Mouse (Mus musculus): ENCODE measurements around the gene Adam11.

Adam11 gene

DNA sequence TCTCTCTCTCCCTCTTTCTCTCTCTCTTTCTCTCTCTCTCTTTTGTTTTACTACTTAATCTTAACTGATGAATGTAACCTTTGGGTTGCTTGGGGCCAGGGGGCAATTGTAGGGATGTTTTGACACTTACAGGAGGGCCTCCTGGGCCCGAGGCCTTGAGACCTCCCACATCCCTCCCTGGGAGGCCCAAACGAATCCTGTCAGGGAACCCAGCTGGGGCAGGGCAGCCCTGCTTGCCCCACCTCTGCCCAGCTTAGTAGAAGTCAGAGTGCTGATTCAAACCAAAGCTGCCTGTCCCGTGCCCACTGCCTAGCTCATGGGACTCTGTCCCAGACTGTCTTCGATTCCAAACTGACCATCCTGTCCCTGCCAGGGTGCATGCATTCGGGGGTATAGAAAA is 17.4 kb downstream of the Adam11 start:
- DNase-seq (ENCODE audit: low read depth, low spot score) = no peak

DNA sequence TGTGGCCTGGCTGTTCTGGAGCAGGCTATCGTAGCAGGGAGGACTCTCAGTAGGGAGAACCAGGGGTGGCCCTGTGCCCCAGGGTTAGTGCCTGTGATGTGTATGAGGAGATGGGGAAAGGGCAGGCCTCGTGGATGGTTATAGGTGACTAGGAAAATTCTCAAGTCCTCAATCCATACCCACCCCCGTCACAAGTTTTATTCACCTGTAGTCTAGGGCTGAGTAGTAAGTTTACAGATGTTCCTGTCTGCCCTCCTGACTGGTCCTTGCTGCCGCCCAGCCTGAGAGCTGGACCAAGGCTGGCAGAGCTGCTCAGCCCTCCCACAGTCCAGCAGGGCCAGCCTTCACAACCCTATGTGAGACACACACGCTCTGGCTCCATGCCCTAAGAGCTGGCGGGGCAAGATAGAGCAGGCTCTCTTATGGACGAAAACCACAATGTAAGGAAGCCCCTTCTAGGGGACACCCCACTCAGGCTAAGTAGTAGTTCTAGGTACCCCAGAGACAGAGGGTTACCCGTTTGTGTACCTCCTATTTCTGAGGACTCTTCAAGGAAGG is 17.9 kb downstream of the Adam11 start:
- no peak for DNase-seq (ENCODE audit: low read depth, low spot score)

DNA sequence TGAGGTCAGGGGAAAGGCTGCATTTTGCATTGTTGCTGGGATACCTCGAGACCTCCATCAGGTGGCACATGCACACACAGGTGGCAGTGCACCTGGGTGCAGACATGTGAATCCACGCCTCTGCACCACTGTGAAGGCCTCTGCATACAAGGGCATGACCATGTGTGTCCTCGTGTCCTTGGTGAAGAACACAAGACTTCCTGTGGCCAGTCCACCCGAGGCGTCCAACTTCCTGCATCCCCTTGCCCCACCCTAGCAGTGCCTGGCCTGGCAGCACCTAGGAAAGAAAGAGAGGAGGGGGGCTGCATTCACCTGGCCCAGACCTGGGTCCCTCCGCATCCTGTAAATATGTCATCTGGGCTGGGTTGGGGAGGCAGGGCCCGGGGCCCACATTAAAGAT is 18.6 kb downstream of the Adam11 start:
- no peak for DNase-seq (ENCODE audit: low read depth, low spot score)

DNA sequence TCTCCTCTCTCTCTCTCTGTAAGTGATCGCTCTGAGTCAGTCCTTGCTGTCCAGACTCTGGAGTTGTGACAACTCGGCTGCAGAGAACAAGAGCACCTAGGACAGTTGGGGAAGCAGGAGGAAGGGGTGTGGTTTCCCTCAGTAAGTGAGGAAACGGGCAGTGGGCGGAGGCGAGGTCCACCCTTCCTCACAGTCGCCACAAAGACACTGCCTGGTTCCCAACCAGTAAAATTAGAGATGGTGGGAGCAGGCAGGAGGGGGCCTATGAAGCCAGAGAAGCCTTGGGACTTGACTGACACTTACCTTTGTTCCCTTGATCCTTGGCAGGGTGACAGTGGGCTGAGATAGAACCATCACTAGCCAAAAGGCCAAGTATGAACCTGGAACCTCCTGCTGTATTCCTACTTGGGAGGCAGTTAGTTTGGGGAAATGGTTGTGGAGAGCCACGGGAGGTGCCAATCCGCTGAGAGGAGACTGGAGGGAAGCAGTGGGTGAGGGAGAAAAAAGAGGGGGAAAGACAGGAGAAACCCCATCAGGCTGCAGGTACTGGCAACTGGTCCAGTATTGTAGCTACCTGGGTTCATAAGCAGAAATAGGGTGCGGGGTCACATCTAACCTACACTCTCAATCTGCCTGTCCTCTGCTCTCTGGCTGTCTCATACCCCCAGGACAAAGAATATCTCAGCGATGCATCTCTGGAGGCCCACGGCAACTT is 19.2 kb downstream of the Adam11 start:
- no peak for DNase-seq (ENCODE audit: low read depth, low spot score)

DNA sequence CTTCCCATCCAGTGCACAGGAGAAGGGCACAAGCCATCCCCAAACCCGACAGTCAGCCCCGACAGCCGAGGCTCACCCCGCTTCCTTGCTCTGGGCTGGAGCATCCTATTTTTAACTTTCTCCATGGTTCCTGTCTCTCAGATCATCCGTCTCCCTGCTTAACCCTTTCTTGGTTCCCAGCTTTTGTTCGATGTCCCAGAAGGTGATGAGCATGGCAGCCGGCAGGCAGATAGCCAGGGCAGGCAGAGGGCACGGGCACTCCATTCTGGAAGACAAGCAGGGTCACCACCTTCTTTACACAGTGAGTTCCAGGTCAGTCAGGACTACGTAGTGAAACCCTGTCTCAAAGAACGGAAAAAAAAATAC is 19.7 kb downstream of the Adam11 start:
- no peak for DNase-seq (ENCODE audit: low read depth, low spot score)

DNA sequence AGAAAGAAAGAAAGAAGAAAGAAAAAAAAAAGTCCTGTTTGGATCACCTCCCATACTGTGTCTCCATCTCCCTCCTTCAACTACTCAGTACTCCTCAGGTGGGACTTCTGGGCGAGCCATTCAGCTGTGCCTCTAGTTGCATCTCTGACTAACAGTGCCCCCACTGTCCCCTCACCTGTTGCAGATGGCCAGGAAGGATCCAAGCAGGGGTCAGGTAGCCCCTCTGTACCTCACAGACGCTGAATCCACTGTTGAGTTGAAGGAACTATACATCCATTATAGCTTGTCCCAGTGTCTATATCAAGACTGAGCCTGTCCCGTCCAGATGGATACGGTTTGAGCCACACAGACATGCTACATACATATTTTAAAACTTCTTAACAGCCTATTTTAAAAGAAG is 20.3 kb downstream of the Adam11 start:
- DNase-seq (ENCODE audit: low read depth, low spot score) = no peak

DNA sequence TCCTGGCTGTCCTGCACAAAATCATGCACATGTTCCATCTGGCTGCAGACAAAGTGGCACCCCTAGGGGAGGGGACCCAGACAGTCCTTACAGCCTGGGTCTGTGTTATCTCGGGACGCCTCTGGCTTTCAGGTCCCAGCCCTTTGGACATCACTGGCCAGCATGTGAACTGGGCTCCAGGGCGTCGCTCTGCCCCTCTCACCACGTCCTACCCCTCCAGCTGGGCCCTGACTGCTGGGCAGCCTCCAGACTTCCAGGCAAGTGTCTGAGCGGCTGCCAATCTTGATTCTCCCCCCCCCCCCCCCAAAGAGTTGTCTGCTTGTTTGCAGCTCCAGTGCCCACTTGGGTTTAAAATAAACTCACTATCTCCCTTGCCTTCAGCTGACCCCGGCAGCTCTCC is 22.2 kb downstream of the Adam11 start:
- no peak for DNase-seq (ENCODE audit: low read depth, low spot score)

DNA sequence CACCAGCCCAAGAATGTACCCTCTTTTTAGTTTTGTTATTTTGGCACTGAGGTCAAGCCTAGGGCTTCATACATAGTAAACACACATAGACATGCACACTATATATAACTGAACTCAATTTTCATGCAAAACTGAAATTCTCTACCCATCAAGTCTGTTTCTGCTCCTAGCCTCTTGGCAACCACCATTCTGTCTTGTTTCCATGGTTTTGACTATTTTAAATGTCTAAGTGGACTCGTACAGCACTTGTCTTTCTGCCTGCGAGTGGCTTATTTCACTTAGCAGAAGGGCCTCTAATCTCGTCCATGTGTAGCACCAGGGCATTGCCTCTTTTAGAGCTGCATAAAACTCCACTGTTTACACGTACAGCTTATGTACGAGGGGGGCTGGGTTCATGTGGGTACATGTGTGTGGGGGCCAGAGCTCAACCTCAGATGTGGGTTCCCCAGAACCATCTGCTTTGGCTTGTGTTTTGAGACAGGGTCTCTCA is 26.5 kb downstream of the Adam11 start:
- DNase-seq (ENCODE audit: low read depth, low spot score) = no peak

DNA sequence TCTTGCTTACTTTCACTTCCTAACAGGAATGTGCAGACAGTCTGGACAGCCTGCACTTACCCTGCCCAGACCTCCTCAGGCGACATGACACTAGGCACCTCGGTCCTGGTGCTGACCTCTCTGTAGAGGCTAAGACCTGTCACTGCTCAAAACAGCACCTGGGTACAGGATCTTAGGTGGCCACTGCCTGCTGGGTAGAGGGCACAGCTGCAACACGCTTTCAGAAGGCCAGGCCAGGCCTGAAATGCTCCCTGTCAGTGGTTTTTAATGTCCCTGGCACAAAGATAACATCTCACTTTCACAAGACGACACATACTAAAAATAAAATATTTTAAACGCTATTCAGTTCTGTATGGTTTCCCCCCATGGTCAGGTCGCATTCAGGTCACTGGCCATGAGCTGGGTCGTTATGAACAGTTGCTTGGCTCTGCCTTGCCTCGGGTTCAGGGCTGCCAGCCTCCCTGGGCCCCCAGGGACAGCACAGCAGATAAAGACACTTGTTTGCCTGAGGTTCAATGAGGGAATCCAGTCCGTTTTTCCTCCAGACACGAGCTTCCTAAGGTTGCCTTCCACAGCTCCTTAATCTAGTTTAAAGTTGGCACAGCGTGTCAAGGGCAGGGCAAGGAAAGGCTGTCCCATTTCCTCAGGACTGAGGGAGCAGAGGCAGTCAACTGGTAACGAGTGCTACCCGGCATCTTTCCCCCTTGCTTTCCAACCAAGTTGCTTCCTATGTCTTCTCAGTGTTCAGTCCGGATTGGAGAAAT is 30.6 kb downstream of the Adam11 start:
- no peak for DNase-seq (ENCODE audit: low read depth, low spot score)

DNA sequence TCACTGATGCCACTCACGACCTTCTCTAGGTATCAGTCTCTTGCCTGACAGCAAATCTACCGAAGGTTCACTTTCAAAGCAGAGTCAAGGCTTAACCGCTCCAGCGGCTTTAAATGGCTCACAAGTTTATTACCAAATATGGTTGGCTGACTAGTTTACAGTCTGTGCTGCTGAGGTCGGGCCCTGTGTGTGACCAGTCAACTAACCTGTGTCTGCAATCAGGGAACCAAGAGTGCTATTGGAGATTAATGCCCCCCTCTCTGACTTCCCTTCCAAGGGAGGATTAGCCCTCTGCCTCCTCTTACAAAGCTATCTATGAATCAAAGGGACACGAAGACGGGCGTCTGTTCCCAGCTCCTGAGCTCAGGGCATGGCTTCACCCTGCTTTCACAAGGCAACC is 32.9 kb downstream of the Adam11 start:
- DNase-seq (ENCODE audit: low read depth, low spot score) = no peak

DNA sequence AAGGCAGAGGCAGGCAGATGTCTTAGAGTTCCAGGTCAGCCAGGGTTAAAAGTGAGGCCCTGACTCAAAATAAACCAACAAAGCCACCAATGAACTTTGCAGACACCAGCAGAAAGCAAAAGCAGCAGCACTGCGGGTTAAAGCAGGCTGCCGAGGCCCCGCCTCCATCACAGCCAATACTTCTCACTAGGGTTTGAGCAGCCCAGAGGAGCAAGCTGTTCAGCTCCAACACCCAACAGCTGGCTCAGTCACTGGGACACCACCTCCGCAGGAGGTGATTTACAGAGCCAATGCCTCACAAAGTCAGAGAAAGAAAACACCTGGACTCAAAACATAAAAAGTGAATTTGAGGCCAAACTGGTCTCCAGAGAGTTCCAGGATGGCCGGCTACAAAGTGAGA is 42.2 kb downstream of the Adam11 start:
- DNase-seq (ENCODE audit: low read depth, low spot score) = no peak

DNA sequence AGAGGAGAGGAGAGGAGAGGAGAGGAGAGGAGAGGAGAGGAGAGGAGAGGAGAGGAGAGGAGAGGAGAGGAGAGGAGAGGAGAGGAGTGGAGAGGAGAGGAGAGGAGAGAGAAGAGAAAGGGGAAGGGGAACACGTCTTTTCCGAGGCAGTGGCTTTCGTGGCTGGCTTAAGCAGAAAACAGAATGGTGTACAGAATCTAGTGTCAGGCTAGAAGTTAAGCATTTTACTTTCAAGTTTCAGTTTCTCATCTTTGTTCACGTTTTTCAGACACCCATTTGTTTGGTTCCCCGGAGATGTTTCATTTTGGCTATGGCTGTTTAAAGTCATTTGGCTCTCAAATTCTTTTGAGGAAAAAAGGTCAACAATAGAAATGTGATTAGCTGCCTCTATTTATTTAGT is 47.0 kb downstream of the Adam11 start:
- no peak for DNase-seq (ENCODE audit: low read depth, low spot score)

DNA sequence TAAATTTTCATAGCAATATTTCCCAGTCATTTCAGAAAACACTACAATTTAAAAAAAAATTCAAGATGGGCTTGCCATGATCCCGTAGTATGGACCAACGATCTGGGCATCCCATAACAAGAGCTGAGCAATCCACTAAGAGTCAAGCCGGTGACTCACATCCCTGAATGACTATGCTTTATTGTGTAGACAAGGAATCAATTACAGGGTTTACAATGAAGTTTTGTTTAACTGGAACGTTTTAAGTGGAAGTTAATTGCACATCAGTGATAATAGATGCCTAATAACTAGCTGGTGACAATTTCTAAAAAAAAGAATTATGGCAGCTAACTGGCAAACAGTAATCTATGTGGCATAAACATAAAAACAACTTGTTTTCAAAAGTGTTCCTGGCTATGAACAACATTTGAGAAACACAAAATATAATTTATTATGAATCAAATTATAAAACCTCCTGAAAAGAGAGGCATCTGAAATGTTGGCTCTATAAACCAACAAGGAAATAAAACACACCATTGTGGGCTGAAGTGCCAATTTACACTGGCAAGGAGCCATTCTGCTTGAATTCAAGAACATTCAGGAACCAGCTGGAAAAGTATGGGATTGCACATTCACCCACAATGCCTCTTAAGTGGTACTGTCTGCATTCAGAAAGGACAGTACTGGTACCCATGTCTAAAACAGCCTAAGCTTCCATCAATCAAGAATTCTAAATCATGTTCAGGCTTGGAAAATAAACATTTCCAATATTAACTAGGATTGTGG is 49.7 kb downstream of the Adam11 start:
- no peak for DNase-seq (ENCODE audit: low read depth, low spot score)

DNA sequence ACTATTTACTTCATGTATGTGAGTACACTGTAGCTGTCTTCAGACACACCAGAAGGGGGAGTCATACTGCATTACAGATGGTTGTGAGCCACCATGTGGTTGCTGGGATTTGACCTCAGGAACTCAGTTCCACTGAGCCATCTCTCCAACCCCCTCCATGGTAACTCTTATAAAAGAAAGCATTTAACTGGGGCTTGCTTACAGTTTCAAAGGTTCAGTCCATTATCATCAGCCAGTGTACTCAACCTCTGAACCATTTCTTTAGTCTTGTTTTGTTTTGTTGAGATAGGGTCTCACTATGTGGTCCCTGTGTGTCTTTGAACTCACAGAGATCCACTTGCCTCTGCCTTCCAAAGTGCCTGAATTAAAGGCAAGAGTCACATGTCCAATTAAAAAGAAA is 53.6 kb downstream of the Adam11 start:
- DNase-seq (ENCODE audit: low read depth, low spot score) = no peak

DNA sequence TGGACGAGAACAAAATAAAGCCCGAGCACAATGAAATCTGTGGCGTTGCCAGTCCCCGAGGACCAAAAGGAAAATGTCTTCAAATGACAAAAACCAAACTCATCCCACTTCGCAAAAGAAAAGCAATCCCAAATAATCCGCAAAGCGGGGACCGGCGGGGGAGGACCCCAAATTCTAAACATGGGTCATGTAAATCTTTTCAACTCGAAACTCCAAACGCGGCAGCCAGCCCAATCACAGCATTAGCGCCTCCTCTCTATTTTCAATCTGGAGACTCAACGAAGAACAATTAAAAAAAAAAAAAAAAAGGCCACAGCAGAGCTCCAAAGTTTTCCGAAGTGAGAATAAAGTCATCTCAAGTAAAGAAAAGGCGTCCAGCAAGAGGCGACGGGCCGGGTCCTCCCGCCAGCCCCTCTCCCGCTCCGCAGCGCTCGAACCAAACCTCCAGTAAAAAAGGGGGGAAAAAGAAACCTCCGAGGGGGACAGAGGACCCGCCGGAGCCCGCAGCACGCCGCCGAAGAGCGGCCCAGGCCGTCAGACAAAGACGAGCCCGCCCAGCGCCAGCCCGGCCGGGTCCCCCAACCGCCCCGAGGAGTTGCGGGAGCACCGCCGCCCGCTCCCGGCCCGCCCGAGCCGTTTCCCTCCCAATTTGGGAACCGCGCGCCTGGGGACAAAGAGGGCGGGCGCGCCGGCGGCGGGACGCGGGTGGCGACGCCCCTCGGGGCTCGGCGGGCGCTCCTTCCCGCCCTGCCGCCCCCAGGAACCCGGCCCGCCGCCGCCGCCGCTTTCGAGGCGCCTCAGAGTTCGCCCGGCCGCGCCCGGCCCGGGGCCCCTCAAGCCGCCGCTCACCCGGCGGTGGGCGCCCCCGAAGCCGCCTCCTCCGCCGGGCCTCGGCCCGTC is 57.1 kb downstream of the Adam11 start:
- peak; percentile 6 for DNase-seq (ENCODE audit: low read depth, low spot score)

DNA sequence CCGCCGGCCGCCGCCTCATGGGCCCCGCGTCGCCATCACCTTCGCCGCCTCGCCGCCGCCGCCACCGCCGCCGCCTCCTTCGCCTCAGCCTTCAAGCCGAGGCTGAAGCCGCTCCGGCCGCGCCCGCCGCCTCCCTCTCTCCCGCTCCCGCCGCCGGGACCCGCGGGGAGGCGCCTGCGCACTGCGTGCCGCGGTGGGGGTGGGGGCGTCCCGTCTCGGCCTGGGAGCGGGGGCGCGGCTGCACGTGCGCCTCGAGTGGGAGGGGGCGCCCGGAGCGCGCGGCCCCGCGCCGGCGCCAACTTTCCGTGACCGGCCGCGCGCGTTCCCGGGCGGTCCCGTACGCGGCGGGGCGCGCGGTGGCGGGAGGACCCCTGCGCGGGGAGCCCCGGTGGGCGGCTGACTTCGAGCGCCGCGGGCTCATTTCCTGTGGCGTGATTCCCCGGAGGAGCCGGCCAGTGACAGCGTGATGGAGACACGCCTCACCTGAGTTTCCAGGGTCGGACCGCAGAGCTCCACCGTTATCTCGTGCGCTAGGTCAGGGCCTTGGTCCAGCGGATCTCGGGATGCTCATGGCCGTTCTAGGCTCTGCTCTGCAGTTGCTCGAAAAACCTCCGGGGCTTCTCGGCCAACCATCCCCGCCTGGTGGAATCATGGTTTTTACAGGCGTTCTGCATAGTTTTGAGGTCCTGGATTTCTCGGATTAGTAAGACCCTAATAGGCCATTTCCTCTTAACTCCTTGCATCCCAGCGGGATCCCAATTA is 58.0 kb downstream of the Adam11 start, which contains the start of gene Gjc1:
TSS of gene Gjc1 (minus strand) at position 680 of the 762 bp plus-strand sequence.
- peak; percentile 22 for DNase-seq (ENCODE audit: low read depth, low spot score)

DNA sequence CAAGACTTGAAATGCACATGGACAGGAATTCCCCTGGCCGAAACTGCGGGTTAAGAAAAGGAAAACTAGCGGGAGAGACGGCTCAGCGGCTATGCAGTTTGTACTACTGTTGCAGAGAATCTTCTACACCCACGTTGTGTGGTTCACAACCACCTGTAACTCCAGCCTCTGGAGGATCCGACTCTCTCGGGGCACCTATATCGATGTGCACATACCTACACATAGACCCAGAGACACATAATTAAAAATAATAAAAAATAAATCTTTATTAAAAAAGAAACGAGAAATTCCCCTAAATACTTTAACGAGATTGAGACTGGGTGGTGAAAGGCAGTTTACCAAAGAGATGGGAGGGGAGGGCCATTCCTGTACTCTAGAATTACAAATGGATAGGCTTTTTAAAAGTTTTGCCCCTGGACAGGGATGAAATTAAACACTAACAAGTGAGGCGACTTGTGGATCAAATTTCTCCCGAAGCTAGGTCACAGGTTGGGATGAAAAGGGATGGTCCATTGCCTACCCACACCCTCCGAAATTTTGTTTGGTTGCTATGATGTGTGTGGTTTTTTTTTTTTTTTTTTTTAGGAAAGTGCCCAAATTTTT is 58.6 kb downstream of the Adam11 start:
- DNase-seq (ENCODE audit: low read depth, low spot score) = no peak

DNA sequence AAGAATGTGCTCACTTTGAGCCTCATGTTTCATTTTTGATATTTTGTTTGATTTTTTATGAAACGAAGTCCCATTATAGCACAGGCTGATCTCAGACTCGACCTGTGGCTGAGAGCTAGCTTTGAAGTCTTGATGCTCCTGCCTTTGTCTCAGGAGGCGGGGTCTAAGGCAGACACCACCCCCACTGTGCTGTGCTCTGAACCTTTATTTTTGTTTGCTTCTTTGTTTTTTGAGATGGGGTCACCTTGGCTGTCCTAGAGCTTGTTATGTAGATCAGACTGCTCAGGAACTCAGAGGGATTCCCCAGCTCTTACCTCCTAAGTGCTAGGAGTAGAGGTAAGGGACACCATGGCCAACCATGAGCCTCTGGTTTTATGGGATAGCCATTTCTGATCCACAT is 59.2 kb downstream of the Adam11 start:
- DNase-seq (ENCODE audit: low read depth, low spot score) = no peak

DNA sequence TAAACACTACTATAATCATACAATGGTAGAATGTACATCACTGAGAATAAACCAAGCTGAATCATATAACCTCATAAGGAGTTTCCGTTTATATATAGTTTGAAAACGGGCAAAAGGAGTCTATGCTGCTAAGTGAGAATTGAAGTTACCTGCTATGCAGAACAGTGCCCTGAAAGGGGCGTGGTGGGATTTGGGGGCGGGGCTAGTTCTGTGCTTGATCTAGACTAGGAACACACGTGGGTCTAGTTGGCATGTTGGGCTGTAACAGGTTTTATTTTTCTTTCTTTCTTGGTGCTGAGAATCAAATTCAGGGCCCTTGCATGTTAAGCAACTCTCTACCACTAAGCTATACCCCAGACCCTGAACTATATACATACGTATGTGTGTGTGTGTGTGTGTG is 60.0 kb downstream of the Adam11 start:
- no peak for DNase-seq (ENCODE audit: low read depth, low spot score)

DNA sequence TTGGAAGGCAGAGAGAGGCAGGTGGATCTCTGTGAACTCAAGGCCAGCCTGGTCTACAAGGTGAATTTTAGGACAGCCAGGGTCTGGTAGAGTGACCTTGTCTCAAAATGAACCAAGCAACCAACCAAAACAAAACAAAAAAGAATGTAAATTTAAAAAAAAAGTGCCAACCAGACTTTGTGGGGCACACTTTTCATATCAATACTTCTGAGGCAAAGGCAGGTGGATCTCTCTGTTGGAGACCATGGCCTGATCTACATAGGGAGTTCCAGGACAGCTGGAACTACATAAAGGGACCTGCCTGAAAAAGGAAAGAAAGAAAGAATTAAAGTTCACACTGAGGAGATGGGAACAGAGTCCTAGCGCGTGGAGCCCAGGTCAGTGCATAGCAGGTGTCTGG is 65.2 kb downstream of the Adam11 start:
- no peak for DNase-seq (ENCODE audit: low read depth, low spot score)

Measured in retina, adult 2 months (tissue).